Mouse (Mus musculus) right cerebral cortex, postnatal 36 days (tissue): ENCODE measurements at regions not wholly inside any gene's neighbourhood (a gene's known extent, or its start where the extent isn't known, plus 50 kb on each side); places are given as distances from the start of the nearest gene placed in this dataset.

Experiments
- DNase-seq, 2 experiments: peaks; one replicate each; pipeline ENCODE4 v3.0.0; 2022; ENCODE audit warnings: low spot score in 2 of 2, mixed read lengths in 1 of 2

DNA sequence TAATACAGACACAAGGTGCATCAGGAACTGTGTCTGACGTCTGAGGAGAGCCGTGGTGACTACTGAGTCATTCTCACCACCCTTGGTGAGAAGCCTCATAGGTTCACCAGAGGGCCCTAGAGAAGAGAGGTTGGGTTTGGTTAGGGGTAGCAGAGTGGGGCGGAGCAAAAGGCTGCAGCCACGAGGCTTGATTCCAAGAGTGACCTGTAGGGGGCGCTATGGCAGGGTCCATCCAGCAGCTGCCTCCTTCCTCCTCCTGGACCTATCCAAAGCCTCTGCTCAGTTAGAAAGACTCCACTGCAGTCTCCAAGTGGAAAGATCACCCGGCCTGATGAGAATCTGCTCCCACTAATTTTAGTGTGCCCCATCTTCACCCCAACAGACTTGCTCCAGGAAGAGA, 149.3 kb upstream of the Kazn start:
- DNase-seq = no peak

DNA sequence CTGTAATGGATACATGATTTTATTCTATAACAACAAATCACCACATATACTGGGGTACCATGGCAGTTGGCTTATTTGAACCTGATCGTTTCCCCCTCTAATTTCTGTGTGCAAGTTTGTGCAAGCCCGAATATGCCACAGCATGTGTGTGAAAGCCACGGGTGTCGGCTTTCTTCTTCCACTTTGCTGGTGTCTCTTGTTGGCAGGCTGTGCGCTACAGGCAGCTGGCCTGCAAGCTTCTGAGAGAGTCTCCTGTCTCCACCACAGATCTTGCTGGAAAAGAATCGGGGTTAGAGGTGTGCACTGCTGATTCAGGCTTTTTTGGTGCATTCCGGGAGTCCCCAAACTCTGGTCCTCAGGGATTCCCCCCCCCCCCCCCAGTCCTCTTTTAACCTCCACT, 142.0 kb upstream of the Kazn start:
- DNase-seq = no peak

DNA sequence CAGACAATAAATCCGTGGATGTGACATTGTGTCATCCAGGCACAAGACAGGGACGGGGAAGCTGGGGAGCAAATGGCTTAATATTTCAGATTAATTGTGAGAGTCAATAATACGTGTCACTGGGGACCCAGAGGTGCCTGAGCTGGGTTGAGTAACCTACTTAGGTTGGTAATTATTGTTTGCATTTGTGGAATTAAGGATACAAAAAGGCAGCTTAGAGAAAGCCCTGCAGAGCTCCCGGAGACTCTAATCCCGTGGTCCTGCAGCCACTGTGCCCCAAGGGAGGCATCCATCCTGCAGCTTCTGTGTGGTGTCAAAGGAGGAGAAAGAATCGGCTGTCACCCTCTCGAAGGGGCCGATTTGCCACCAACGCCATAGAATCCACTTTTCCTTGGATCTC, 139.3 kb upstream of the Kazn start:
- DNase-seq = no peak

DNA sequence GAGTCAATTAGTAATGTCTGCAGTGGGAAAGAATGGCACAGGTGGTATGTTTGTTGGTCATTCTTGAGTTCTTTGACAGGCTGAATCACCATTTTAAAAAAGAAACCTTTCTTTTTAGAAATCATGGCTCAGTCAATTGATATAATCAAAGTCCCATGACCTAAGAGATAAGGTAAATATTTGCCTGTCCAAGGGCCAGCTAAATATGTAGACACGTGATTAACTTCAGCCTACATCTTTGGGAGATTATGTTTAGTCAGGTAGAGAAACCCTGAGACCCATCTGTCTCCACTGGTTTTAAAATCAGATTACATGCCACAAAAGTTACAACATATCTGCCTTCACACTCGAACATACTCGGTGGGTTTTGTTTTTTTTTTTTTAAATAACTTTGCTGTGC, 128.6 kb upstream of the Kazn start:
- DNase-seq = no peak

DNA sequence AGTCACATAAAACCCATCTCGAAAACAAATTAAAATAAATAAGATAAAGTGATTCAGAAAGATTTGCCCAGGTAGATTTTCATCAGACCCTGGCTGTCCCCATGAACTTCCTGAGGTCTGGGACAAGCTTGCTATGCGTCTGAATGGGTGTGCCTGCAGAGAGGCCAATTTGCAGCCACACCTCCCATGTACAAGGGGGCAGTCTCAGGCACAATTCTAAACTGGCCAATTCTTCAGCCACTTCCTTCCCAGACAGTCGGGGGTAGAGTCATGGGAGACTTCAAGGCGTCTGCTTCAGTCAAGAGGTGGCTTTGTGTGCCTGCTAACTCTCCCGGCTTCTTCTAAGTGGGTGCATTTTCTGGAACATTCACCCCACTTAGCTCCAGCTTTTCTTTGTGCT, 122.9 kb upstream of the Kazn start:
- no peak for DNase-seq

DNA sequence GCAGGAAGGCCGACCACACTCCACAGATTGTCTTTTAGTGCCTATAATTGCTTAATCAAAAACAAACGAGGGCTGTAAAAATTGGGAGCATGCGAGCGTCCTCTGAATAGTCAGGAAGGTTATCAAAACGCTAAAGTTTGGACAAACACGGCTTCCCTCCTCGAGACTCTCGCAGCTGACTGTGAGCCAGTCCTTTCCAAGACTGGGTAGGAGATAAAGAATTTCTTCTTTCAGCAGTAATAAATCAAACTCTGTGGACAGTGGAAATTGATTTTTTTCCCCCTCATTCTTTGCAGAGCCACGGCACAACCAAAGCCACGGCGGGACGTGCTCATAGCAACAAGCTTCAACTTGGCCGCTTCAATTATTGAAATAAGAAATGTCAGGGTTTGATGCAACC, 119.7 kb upstream of the Kazn start:
- no peak for DNase-seq

DNA sequence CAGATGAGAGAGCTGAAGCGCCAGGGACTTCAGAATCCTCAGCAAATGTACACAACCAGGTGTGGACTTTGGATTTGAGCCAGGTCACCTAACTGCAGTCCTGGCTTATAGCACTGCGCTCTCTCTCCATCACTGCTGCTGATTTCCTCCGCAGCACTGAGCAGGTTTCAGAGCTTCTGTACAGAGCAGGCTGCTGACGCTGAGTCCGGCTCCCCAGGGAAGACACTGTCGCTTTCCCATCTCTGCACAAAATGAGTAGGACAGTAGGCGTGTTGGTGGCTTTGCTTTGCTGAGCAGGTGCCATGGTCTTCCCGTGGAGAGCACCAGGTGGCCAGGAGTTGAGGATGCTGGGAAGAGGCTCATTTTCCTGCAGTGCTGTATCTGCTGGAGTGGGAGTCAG, 116.2 kb upstream of the Kazn start:
- no peak for DNase-seq

DNA sequence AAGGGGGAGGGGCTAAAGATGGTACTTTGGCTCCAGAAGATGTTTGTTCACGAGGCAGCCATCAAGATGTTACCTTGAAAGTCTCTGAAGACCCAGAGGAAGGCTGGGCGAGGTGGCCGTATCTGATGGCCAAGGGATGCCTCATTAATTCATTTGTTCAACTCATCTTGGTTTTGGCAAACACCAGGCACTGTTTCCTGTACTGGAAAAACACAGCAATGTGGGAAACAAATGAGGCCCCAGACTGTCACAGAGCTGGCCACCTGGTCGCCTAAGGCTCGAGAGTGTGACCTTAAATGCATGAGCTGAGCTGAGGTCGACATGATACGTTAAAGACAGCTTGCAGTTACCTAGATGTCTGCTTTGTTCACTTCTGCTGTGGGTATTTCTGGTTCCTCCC, 114.3 kb upstream of the Kazn start:
- DNase-seq = no peak

DNA sequence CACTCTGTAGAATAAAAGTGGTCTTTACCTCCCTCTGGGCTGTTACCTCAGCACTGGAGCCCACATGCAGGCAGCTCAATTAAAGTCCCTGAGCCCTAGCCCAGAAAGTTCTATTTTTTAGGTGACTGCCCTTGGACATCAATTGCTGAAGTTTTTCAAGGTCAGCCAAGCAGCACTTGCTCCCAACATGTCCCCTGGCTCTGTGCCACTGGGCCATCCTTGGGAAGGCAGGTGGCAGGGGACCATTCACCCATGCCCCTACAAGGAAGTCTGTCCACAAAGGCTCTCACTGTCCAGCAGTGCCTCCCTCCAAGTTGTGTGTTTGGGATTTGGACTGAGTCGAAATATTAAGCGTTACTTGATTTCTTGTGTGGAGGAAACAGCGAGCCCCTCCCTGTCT, 112.6 kb upstream of the Kazn start:
- DNase-seq = no peak

DNA sequence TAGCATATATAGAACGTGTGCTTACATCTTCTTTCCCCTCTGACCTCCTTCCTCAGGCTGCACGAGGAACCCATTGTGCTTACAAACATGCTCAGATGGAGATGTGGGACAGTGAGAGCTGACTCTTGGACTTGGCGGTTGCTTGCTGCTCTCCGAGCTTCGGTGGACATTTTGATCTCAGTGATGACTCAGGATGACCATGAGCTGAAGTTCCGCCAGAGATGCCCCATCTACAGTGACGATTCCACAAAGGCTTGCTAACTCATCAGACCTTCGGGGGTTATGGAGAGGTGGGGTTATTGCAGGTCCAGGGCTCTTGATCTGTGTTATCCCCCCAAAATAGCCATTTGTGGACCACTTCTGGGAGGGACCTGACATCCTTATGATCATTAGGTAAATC, 111.8 kb upstream of the Kazn start:
- no peak for DNase-seq

DNA sequence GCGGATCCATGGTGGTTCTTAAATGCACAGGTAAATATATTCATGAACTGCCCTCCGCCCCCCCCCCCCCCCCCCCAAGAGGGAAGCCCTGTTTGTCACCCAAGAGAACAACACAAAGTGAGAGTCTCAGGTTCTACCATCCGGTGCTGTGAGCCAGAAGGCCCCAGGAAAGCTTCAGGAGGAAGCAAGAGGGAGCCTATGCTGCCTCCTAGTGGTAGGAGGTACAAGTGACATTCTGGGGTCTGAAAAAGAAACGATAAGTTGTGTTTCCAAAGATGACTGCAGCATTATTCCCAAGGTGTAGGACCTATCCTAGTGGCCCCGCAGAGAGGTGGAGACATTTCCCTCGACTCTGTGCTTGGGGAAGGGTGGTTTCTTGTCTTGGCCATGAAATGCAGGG, 109.7 kb upstream of the Kazn start:
- DNase-seq = no peak

DNA sequence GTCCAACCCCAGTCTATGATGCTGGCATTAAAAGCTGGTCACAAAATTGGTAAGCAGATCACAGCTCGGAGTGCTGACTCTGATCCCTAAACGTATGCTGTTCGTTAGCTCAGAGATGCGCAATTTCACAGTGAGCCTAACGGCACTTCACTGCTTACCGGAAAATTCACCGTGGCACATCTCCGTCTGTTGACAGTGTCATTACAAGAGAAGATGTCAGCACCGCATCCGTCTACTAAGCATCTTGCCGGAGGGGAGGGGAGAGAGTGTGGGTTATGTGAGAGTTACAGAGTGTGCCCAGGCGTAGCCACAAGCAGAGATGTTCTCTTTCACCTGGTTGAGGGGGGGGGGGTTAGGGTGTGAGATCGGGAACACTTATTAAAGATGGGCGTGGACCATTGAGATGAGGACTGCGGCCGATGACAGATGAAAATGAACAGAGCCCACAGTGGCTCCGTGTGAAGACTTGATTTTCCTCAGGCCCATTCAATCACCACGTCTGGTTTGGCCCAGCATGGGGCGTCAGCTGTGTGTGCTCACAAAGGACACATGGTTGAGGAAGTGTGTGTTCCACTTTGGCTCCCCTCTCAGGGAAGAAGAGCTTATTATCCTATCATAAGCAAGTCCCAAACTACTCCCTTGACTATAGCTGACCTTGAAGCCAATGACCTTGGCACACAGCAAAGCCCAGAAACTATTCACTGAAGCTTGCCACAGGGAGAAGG, 103.4 kb upstream of the Kazn start:
- no peak for DNase-seq

DNA sequence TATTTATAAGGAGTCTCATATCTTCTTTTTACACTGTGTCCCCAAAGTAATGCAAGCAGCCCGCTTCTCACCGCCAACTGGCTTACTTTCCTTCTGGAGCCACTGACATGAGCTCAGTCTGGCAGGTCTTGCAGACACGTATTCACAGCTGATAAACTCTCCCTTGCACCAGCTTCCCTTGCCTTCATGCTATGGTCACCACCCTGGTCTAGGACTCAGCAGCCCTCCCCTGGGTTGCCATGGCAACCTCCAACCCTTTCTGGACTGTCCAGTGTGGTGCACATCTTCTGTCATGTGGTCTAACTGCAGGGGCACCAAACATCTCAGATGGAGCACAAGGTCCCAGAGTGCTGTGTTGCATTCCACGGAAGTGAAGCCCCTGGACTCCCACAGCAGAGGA, 102.1 kb upstream of the Kazn start:
- no peak for DNase-seq

DNA sequence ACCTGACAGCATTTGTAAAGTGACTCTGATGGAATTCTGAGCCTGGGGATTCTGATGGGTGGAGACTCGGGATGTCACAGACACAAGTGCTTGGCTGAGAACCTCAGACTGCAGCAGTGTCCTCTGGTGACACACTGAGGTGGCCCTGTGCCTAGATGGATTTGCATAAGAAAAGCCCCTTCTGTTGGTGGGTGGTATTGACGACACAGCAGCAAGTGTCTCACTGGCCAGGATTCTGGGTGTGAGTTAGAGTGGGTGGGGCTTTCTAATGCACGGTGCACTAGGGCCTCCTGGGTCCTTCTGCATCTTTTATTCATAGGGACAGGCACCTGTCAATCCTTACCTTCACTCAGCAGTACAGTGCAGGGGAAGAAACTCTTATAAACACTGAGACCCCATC, 100.9 kb upstream of the Kazn start:
- DNase-seq = no peak

DNA sequence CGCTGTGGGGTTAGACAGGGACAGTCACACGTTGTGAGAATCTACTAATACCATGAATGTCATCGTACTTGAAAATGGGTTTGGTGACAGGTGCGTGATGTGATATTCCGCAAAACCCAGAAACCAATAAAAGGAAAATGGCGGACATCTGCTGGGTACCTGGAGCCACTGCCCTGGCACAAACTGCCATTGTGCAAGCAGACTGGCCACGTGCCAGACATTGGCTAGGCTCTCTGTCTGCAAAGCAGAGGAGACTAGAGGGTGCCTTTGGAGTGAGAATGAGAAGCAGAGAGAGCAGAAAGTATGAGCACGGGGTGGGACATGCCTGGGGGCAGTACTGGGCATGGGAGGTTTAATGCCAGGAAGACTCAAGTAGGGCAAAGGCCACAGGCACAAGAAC, 98.5 kb upstream of the Kazn start:
- DNase-seq = no peak

DNA sequence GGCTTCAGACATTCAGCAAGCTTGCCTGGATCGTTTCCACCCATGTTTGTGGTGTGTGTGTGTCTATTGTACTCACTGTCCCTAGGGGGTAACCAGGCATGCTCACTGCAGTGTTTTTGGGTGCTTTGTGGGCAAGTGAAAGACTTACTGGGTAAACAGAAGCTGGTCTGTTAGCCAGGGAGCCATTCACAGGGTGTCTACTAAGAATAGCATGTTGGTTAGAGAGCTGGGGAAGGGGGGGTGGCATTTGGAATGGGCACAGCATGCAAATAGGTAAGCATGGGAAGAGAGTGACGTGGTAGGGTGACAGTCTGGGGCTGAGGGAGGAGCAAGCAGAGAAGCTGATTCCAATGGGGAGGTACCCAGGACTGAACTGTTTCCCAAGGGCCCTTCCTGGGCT, 97.7 kb upstream of the Kazn start:
- peak in 1 of 2 experiments; percentile 25 for DNase-seq

DNA sequence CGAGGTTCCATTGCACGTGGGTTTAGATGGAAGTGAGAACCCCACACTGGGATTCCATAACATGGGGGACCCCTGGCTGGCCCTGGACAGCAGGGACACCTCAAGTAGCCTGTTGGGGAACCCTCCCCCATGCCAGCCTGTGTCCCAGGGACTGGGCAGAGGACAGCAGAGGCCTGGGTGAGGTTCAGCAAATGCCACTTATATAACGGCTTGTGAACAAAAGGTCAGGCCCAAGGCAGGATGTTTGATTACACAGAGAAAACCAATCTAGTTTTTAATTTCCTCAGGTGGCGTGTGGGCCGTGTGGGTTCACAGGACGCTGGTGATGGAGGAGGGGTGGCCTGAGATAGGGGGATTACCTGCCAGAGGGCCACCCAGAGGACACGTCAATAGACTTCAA, 94.9 kb upstream of the Kazn start:
- no peak for DNase-seq

DNA sequence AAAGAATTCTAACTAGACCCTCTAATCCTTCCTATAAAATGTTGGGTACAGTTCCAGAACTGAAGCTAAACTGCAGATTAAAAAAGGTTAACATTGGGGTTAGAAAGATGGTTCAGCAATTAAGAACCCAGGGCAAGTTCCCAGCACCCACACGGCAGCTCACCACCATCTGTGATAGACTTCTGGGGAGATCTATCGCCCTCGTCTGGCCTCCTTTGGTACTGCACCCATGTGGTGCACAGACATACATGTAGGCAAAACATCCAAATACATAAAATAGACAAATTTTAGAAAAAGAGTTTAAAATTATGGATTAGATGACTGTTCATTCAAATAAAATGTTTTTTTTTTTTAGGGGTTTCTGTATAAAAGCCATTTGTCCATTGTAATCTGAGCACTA, 91.4 kb upstream of the Kazn start:
- DNase-seq = no peak

DNA sequence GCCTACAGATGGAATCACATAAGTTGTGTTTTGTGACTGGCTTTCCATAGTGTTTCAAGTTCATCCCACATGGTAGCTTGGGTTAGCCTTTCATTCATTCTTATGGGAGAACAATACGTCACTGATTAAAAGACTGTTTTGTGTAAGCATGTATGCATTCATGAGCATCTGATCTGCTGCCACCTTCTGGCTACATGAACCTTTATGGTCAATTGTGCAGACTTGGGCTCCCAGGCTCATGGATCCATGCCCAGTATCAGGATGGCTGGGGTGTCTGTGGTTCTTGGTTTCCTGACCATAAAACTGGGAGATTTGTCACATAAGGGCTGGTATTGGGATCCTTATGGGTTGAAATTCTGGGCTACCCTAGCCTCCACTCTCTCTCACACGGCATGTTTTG, 90.4 kb upstream of the Kazn start:
- DNase-seq = no peak

DNA sequence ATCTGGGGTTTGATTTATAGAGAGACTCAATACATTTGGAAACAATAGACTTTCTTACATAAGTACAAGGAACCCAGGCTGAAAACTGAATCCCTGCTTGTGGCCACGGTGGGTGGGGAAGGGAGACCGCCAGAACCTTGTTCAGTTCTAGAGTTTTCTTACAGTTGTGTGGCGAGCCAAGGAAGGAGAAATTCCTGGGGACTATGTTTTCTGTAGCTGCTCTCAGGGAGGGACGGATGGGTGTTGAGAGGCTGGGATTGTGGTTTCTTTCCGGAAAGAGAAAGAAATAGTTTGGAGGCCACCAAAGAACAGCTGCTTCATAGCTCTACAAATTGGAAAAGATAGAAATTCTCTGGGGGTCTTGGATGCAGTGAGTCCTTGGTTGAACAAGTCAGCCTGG, 87.3 kb upstream of the Kazn start:
- no peak for DNase-seq

DNA sequence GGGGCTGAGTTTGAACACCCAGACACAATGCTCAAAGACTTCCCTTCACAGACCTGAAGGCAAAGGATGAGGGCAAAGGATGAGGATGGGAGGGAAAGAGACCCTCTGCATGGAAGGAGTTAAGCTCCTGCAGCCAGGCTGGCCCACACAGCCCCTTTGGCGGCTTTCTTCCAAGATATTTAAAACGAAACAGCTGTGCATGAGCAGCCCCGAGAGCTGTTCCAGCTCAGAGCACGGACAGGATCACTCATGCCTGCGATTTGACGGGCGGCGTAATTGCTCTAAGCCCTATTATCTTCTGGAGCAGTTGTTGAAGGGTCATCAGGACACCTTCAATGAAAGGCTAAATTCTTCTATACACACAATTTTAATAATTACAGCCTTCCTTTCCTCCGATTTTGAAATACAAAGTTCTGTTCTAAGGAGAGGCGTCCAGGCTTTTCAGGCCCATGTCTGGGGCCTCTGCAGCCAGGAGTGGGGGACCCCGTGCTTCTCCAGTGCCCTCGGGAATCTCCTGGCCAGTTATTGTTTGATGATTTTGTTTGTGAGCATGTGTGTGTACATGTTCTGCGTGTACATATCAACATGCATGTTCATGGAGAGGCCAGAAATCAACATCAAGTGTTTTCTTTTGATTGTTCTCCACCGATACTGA, 82.1 kb upstream of the Kazn start:
- DNase-seq = no peak

DNA sequence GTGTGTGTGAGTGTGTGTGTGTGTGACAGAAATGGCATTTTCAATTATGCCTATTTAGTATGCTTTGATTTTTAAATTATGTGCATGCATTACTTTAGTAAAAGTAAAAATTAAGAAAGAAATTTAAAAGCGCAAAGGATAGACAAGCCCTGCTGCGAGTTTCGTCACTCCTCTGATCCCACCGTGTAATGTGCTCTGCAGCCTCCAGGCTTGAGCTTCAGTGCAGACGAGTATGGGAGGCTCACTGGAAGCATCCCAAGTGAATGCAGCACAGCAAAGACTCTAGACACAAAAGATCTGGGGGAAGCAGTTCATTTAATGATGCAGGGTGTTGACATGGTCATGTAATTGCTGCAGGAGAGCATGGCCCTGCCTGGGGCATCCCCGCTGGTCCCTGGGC, 71.1 kb upstream of the Kazn start:
- DNase-seq = no peak

DNA sequence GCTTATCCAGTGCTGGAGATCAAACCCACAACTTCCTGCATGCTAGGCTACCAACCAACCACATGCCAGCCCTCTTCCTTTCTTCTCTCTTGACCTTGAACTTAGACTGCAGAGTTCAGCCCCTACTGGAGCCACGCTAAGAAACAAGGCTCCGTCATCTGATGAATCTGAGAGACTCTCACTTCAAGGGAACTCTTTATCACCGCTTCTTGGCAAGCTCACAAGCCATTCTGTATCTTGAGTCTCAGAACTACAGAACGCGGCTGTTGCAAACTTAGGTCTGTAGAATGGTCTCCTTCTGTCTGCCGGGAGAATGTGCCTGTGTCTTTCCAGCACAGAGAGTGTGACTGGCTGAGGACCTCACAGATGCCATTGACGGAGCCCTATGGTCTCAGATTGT, 69.1 kb upstream of the Kazn start:
- no peak for DNase-seq

DNA sequence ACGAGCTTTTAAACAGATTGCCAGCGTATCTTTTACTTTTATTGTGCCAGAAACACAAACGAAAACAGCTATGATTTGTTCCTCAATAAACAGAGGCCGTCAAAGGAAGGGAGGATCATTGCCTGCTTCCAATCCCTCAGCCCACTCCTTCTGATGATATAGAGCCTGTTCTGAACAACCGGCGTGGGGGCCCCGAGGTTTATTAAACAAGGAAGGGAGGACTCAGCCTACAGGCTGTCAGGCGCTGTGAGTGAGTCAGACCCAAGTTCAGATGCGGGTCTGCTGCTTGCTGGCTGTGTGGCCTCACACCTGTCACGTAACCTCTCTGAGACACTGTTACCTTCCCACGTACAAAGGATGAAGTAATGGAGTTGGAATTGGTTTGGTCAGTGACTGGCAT, 68.1 kb upstream of the Kazn start:
- DNase-seq = no peak
